Mouse (Mus musculus) liver, postnatal 0 days (tissue): Measurements from ENCODE around the gene Agap1.

Source experiments
- CTCF ChIP-seq: sonication (generic); IDR thresholded peaks from 2 replicates; pipeline ENCODE4 v1.5.1; 2016; ENCODE audit warnings: antibody characterized with exemption, low read depth
- EP300 ChIP-seq: IDR thresholded peaks from 2 replicates; pipeline ENCODE4 v1.6.1; 2016; ENCODE audit warnings: antibody characterized with exemption, low read depth, mild to moderate bottlenecking

DNA sequence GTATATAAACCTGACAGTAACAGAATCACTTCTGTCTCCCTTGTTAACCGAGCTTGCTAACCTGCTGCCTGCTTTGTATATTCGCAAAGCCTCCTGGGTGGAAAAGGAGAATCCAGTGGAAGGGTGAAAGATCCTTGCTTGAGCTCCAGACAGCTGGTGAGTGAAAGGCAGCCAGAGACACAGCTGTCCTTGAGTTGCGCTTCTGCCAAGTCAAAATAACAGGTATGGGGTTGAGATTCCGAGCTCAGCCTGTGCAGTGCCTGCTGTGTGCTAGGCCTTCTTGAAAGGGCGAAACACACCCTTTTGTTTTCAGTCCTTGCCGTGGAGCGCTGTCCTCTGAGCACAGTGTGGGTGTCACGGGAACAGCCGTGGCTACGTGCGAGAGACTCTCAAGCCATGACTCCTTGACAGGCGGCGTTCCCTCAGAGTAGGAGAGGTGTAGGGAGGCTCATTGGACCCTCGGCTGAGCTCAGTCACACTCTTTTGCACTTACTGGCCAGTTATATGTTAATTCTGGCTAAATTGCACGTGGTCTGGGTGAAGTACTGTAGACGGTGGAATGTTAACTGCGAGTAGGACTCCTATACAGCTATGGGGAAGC lies 67.4 kb downstream of the Agap1 start:
- TF ChIP-seq CTCF, result no peak
- TF ChIP-seq EP300, result no peak
